Mouse (Mus musculus) neural tube, embryonic 13.5 days (tissue): ENCODE data around the gene Sdk2. TPM values are rescaled to one million over a fixed set of nuclear protein-coding genes. Genes with fewer than 3 reads are reported as not detected.
A peak's percentile ranks its signal among the peaks of the same experiment; 100 is the strongest.

Experiments used
- ATAC-seq: fragments of 200-750 bp; cut with Nextera tagmentation; 2 replicates; pipeline ENCODE4 v1.8.0; 2017; ENCODE audit warnings: low read depth, mild to moderate bottlenecking, moderate TSS enrichment, moderate library complexity
- H3K27ac ChIP-seq: fragments of 300-500 bp; sonication (generic); replicated peaks from 2 replicates; pipeline ENCODE4 v1.5.1; 2015; ENCODE audit warnings: moderate library complexity, mild to moderate bottlenecking, inconsistent platforms
- H3K27me3 ChIP-seq: fragments of 300-500 bp; sonication (generic); 2 replicates; pipeline ENCODE4 v1.6.1; 2015; ENCODE audit warnings: mild to moderate bottlenecking, inconsistent platforms
- H3K36me3 ChIP-seq: fragments of 300-500 bp; sonication (generic); 2 replicates; pipeline ENCODE4 v1.6.1; 2015; ENCODE audit warnings: mild to moderate bottlenecking, inconsistent platforms
- H3K4me1 ChIP-seq: fragments of 300-500 bp; sonication (generic); replicated peaks from 2 replicates; pipeline ENCODE4 v1.6.1; 2015; ENCODE audit warnings: inconsistent platforms
- H3K4me2 ChIP-seq: fragments of 300-500 bp; sonication (generic); 2 replicates; pipeline ENCODE4 v1.6.1; 2015; ENCODE audit warnings: inconsistent platforms, mild to moderate bottlenecking, moderate library complexity
- H3K4me3 ChIP-seq: fragments of 300-500 bp; sonication (generic); 2 replicates; pipeline ENCODE4 v1.5.1; 2015; ENCODE audit warnings: mild to moderate bottlenecking, inconsistent platforms
- H3K9ac ChIP-seq: fragments of 300-500 bp; sonication (generic); 2 replicates; pipeline ENCODE4 v1.6.1; 2015; ENCODE audit warnings: moderate library complexity, mild to moderate bottlenecking, inconsistent platforms
- H3K9me3 ChIP-seq: fragments of 300-500 bp; sonication (generic); 2 replicates; pipeline ENCODE4 v1.6.1; 2016; ENCODE audit warnings: inconsistent platforms
- WGBS: fragments of 180-500 bp; shearing (Covaris S2); methylation state at CpG from one replicate; pipeline ENCODE4 v1.1.7; 2015; 5-methylcytosine and 5-hydroxymethylcytosine counted together
- polyA plus RNA-seq: library from polyadenylated mRNA; unstranded; fragments of >200 nt; fragmentation: Nextera tagmentation; extraction: Ambion mirVana; gene quantifications from 2 replicates; pipeline ENCODE4 v1.2.1, GENCODE M21; 2015

Gene Sdk2
- polyA plus RNA-seq, 1 experiment from 2014 or later: 4.7 TPM

GRCm38 (mm10) chr11:113867066-113867465, 199.8 kb downstream of the Sdk2 start:
- no peak for ATAC-seq
- Histone ChIP-seq H3K4me2 (no peak overlapping the region), H3K9me3 (no peaks in the 10 kb centered on the region), H3K36me3 (no peaks in the 10 kb centered on the region), H3K9ac (no peak overlapping the region), H3K27ac (no peak overlapping the region), H3K4me3 (no peak overlapping the region), H3K27me3 (no peaks in the 10 kb centered on the region), H3K4me1 (no peaks in the 10 kb centered on the region)
- 89% methylated on average over 8 of the region's 8 CpGs for WGBS

GRCm38 (mm10) chr11:113865627-113866026, 201.2 kb downstream of the Sdk2 start:
- Histone ChIP-seq H3K36me3 (no peaks in the 10 kb centered on the region), H3K9me3 (no peaks in the 10 kb centered on the region), H3K4me2 (no peak overlapping the region), H3K27ac (no peak overlapping the region), H3K4me3 (no peak overlapping the region), H3K4me1 (no peaks in the 10 kb centered on the region), H3K9ac (no peak overlapping the region), H3K27me3 (no peaks in the 10 kb centered on the region)
- 32% methylated on average over 8 of the region's 8 CpGs for WGBS
- ATAC-seq: peak; percentile 65

- H3K27me3 ChIP-seq: no peaks in the 10 kb centered on the region
- H3K27ac ChIP-seq: no peak overlapping the region
- ATAC-seq: no peak
- H3K9me3 ChIP-seq: no peaks in the 10 kb centered on the region
- no peak overlapping the region for H3K4me2 ChIP-seq
- WGBS: 73% methylated on average over 5 of the region's 5 CpGs
- peaks cover 16% of the 10 kb centered on the region for H3K36me3 ChIP-seq
- H3K9ac ChIP-seq: no peak overlapping the region
- no peaks in the 10 kb centered on the region for H3K4me1 ChIP-seq
- no peak overlapping the region for H3K4me3 ChIP-seq
Observed at GRCm38 (mm10) chr11:113863408-113863807, 203.4 kb downstream of the Sdk2 start.

- H3K4me2 ChIP-seq: no peak overlapping the region
- H3K27me3 ChIP-seq: no peaks in the 10 kb centered on the region
- H3K27ac ChIP-seq: no peak overlapping the region
- no peak overlapping the region for H3K9ac ChIP-seq
- H3K4me3 ChIP-seq: no peak overlapping the region
- peaks cover 34% of the 10 kb centered on the region for H3K36me3 ChIP-seq
- H3K9me3 ChIP-seq: no peaks in the 10 kb centered on the region
- no peaks in the 10 kb centered on the region for H3K4me1 ChIP-seq
- 87% methylated on average over 13 of the region's 13 CpGs for WGBS
- no peak for ATAC-seq
Observed at GRCm38 (mm10) chr11:113855661-113856060, 211.2 kb downstream of the Sdk2 start.

GRCm38 (mm10) chr11:113851750-113852149, 215.1 kb downstream of the Sdk2 start:
- Histone ChIP-seq H3K27me3 (no peaks in the 10 kb centered on the region), H3K36me3 (peaks cover 16% of the 10 kb centered on the region), H3K27ac (no peak overlapping the region), H3K9ac (no peak overlapping the region), H3K4me1 (no peaks in the 10 kb centered on the region), H3K4me3 (no peak overlapping the region), H3K4me2 (no peak overlapping the region), H3K9me3 (no peaks in the 10 kb centered on the region)
- 78% methylated on average over 8 of the region's 8 CpGs for WGBS
- ATAC-seq: no peak

- 60% methylated on average over 7 of the region's 7 CpGs for WGBS
- no peak overlapping the region for H3K9ac ChIP-seq
- H3K36me3 ChIP-seq: peaks cover 10% of the 10 kb centered on the region
- ATAC-seq: no peak
- no peak overlapping the region for H3K4me2 ChIP-seq
- H3K27ac ChIP-seq: no peak overlapping the region
- H3K4me3 ChIP-seq: no peak overlapping the region
- no peaks in the 10 kb centered on the region for H3K4me1 ChIP-seq
- H3K9me3 ChIP-seq: no peaks in the 10 kb centered on the region
- H3K27me3 ChIP-seq: no peaks in the 10 kb centered on the region
Observed at GRCm38 (mm10) chr11:113849322-113849721, 217.5 kb downstream of the Sdk2 start.

GRCm38 (mm10) chr11:113843920-113844319, 222.9 kb downstream of the Sdk2 start:
- H3K4me1 ChIP-seq: no peaks in the 10 kb centered on the region

GRCm38 (mm10) chr11:113842879-113843278, 224.0 kb downstream of the Sdk2 start:
- no peak for ATAC-seq
- 92% methylated on average over 11 of the region's 11 CpGs for WGBS
- no peak overlapping the region for H3K9ac ChIP-seq
- no peak overlapping the region for H3K4me2 ChIP-seq
- no peaks in the 10 kb centered on the region for H3K4me1 ChIP-seq
- H3K36me3 ChIP-seq: peaks cover 12% of the 10 kb centered on the region
- no peak overlapping the region for H3K27ac ChIP-seq
- H3K9me3 ChIP-seq: no peaks in the 10 kb centered on the region
- no peak overlapping the region for H3K4me3 ChIP-seq
- no peaks in the 10 kb centered on the region for H3K27me3 ChIP-seq

More at GRCm38 (mm10) chr11:113843920-113844319, 222.9 kb downstream of the Sdk2 start:
- Histone ChIP-seq H3K4me2 (no peak overlapping the region), H3K27me3 (no peaks in the 10 kb centered on the region), H3K27ac (no peak overlapping the region), H3K9me3 (no peaks in the 10 kb centered on the region), H3K4me3 (no peak overlapping the region), H3K36me3 (peaks cover 12% of the 10 kb centered on the region), H3K9ac (no peak overlapping the region)
- 50% methylated on average over 6 of the region's 6 CpGs for WGBS
- no peak for ATAC-seq

- H3K4me3 ChIP-seq: no peak overlapping the region
- no peak for ATAC-seq
- peaks cover 16% of the 10 kb centered on the region for H3K4me1 ChIP-seq
- H3K36me3 ChIP-seq: peaks cover 33% of the 10 kb centered on the region
- 0 out of 2 replicates have a peak, but pooled peaks cover 5% of the 10 kb centered on the region for H3K27me3 ChIP-seq
- H3K4me2 ChIP-seq: no peak overlapping the region
- no peak overlapping the region for H3K9ac ChIP-seq
- 85% methylated on average over 6 of the region's 6 CpGs for WGBS
- H3K9me3 ChIP-seq: no peaks in the 10 kb centered on the region
- H3K27ac ChIP-seq: no peak overlapping the region
Observed at GRCm38 (mm10) chr11:113831608-113832007, 235.2 kb downstream of the Sdk2 start.

- Histone ChIP-seq H3K4me1 (peaks cover 19% of the 10 kb centered on the region), H3K27ac (no peak overlapping the region), H3K4me2 (peak overlapping the region; percentile 32), H3K9ac (0 out of 2 replicates have a peak overlapping the region, but pooled peaks have one; percentile 31), H3K4me3 (no peak overlapping the region), H3K9me3 (no peaks in the 10 kb centered on the region), H3K36me3 (peaks cover 26% of the 10 kb centered on the region), H3K27me3 (0 out of 2 replicates have a peak, but pooled peaks cover 5% of the 10 kb centered on the region)
- 37% methylated on average over 24 of the region's 24 CpGs for WGBS
- ATAC-seq: 0 out of 2 replicates have a peak, but pooled peaks have one; percentile 24
Observed at GRCm38 (mm10) chr11:113828081-113828554, 238.7 kb downstream of the Sdk2 start.

- Histone ChIP-seq H3K36me3 (0 out of 2 replicates have a peak, but pooled peaks cover 25% of the 10 kb centered on the region), H3K27me3 (no peaks in the 10 kb centered on the region), H3K9me3 (no peaks in the 10 kb centered on the region), H3K27ac (no peak overlapping the region), H3K4me3 (no peak overlapping the region), H3K9ac (no peak overlapping the region), H3K4me2 (no peak overlapping the region), H3K4me1 (peaks cover 5% of the 10 kb centered on the region)
- 89% methylated on average over 10 of the region's 10 CpGs for WGBS
- no peak for ATAC-seq
Observed at GRCm38 (mm10) chr11:113820005-113820404, 246.8 kb downstream of the Sdk2 start.

- ATAC-seq: no peak
- H3K4me1 ChIP-seq: peaks cover 5% of the 10 kb centered on the region
- H3K36me3 ChIP-seq: 0 out of 2 replicates have a peak, but pooled peaks cover 25% of the 10 kb centered on the region
- WGBS: 37% methylated on average over 1 of the region's 1 CpGs
- no peak overlapping the region for H3K4me2 ChIP-seq
- no peak overlapping the region for H3K27ac ChIP-seq
- no peaks in the 10 kb centered on the region for H3K27me3 ChIP-seq
- no peaks in the 10 kb centered on the region for H3K9me3 ChIP-seq
- no peak overlapping the region for H3K9ac ChIP-seq
- no peak overlapping the region for H3K4me3 ChIP-seq
Observed at GRCm38 (mm10) chr11:113819001-113819400, 247.8 kb downstream of the Sdk2 start.

GRCm38 (mm10) chr11:113816971-113817548, 249.8 kb downstream of the Sdk2 start:
- Histone ChIP-seq H3K9me3 (no peaks in the 10 kb centered on the region), H3K27me3 (no peaks in the 10 kb centered on the region), H3K9ac (no peak overlapping the region), H3K4me1 (no peaks in the 10 kb centered on the region; the same call in 1 of the 2 replicates), H3K4me3 (no peak overlapping the region), H3K27ac (no peak overlapping the region), H3K36me3 (0 out of 2 replicates have a peak, but pooled peaks cover 16% of the 10 kb centered on the region), H3K4me2 (no peak overlapping the region)
- 67% methylated on average over 12 of the region's 12 CpGs for whole genome bisulfite sequencing
- no peak for ATAC-seq
